Mouse (Mus musculus) MEL (cell line): Measurements from ENCODE around the gene Arhgef7. TPM values are rescaled to one million over a fixed set of nuclear protein-coding genes. Genes with fewer than 3 reads are reported as not detected.

Source experiments
- DNase-seq: peaks from one replicate; pipeline ENCODE4 v3.0.0; 2011; ENCODE audit warnings: low read depth, low spot score
- H3K27ac ChIP-seq: 2 replicates; pipeline ENCODE4 v1.5.1; 2012; ENCODE audit warnings: low read depth, mild to moderate bottlenecking, control low read depth, low read length, moderate library complexity; ENCODE audit not compliant: control insufficient read depth
- H3K27me3 ChIP-seq, 2 experiments: fragments of 150-350 bp in 1 of 2; sonication (generic) in 1 of 2; 2 replicates each; pipeline ENCODE4 v1.6.1; 2012; ENCODE audit warnings: low read length in 2 of 2, mild to moderate bottlenecking in 2 of 2, improper control_type of control experiment in 1 of 2, moderate library complexity in 1 of 2; ENCODE audit not compliant: insufficient read depth in 2 of 2, control insufficient read depth in 1 of 2
- H3K36me3 ChIP-seq, 2 experiments: 2 replicates each; pipeline ENCODE4 v1.6.1; 2012 to 2014; ENCODE audit warnings: low read length in 2 of 2, improper control_type of control experiment in 1 of 2, inconsistent platforms in 1 of 2, mild to moderate bottlenecking in 1 of 2; ENCODE audit not compliant: insufficient read depth in 2 of 2, control insufficient read depth in 1 of 2
- H3K4me1 ChIP-seq, 2 experiments: fragments of 150-350 bp in 1 of 2; sonication (generic) in 1 of 2; 2 replicates each; pipeline ENCODE4 v1.6.1; 2012; ENCODE audit warnings: low read length in 2 of 2, improper control_type of control experiment in 1 of 2, mild to moderate bottlenecking in 1 of 2; ENCODE audit not compliant: insufficient read depth in 2 of 2, control insufficient read depth in 1 of 2
- H3K4me3 ChIP-seq, 2 experiments: fragments of 150-350 bp in 1 of 2; sonication (generic) in 1 of 2; 2 replicates each; pipeline ENCODE4 v1.5.1; 2012; ENCODE audit warnings: low read depth in 2 of 2, low read length in 2 of 2, mild to moderate bottlenecking in 2 of 2, moderate library complexity in 2 of 2, control low read depth in 1 of 2, improper control_type of control experiment in 1 of 2; ENCODE audit not compliant: control insufficient read depth in 1 of 2, insufficient read depth in 1 of 2
- H3K79me2 ChIP-seq: 2 replicates; pipeline ENCODE4 v1.6.1; 2012; ENCODE audit warnings: mild to moderate bottlenecking, low read length, moderate library complexity; ENCODE audit not compliant: control insufficient read depth, poor library complexity, insufficient read depth
- H3K9ac ChIP-seq: 2 replicates; pipeline ENCODE4 v1.6.1; 2012; ENCODE audit warnings: low read depth, mild to moderate bottlenecking, control low read depth, low read length, moderate library complexity; ENCODE audit not compliant: control insufficient read depth, poor library complexity, severe bottlenecking
- H3K9me3 ChIP-seq: fragments of 150-350 bp; sonication (generic); replicated peaks from 2 replicates; pipeline ENCODE4 v1.6.1; 2012; ENCODE audit warnings: mild to moderate bottlenecking, low read length, improper control_type of control experiment, moderate library complexity; ENCODE audit not compliant: insufficient read depth
- BHLHE40 ChIP-seq: IDR thresholded peaks from 2 replicates; pipeline ENCODE4 v1.6.1; 2012; ENCODE audit warnings: low read depth, mild to moderate bottlenecking, inconsistent platforms, low read length, improper control_type of control experiment, borderline replicate concordance
- CHD1 ChIP-seq: IDR thresholded peaks from 2 replicates; pipeline ENCODE4 v1.6.1; 2012; ENCODE audit warnings: low read depth, mild to moderate bottlenecking, inconsistent platforms, low read length, improper control_type of control experiment
- CHD2 ChIP-seq: IDR thresholded peaks from 2 replicates; pipeline ENCODE4 v1.6.1; 2011; ENCODE audit warnings: low read length, improper control_type of control experiment
- CTCF ChIP-seq, 3 experiments: IDR thresholded peaks in 2 of 3; conservative IDR thresholded peaks in 1 of 3; 2 replicates each; pipeline ENCODE4 v1.5.1; 2011 to 2012; ENCODE audit warnings: low read length in 3 of 3, low read depth in 2 of 3, mild to moderate bottlenecking in 2 of 3, improper control_type of control experiment in 1 of 3, inconsistent platforms in 1 of 3, mixed read lengths in 1 of 3, moderate library complexity in 1 of 3; ENCODE audit not compliant: control insufficient read depth in 1 of 3, insufficient read depth in 1 of 3, poor library complexity in 1 of 3, severe bottlenecking in 1 of 3
- E2F4 ChIP-seq: IDR thresholded peaks from 2 replicates; pipeline ENCODE4 v1.6.1; 2011; ENCODE audit warnings: low read depth, low read length, improper control_type of control experiment, borderline replicate concordance
- ELF1 ChIP-seq: IDR thresholded peaks from 2 replicates; pipeline ENCODE4 v1.6.1; 2014; ENCODE audit warnings: low read depth, mild to moderate bottlenecking, inconsistent platforms, low read length, improper control_type of control experiment, moderate library complexity
- GABPA ChIP-seq: IDR thresholded peaks from 2 replicates; pipeline ENCODE4 v1.6.1; 2012; ENCODE audit warnings: low read depth, mild to moderate bottlenecking, inconsistent platforms, low read length, improper control_type of control experiment, moderate library complexity
- HCFC1 ChIP-seq: IDR thresholded peaks from 2 replicates; pipeline ENCODE4 v1.6.1; 2012; ENCODE audit warnings: low read depth, mild to moderate bottlenecking, inconsistent platforms, low read length, improper control_type of control experiment, moderate library complexity
- MEF2A ChIP-seq: IDR thresholded peaks from 2 replicates; pipeline ENCODE4 v1.6.1; 2014; ENCODE audit warnings: low read depth, mild to moderate bottlenecking, inconsistent platforms, low read length, improper control_type of control experiment; ENCODE audit not compliant: poor library complexity, insufficient replicate concordance, severe bottlenecking; ENCODE audit errors: extremely low read depth
- MXI1 ChIP-seq: IDR thresholded peaks from 2 replicates; pipeline ENCODE4 v1.6.1; 2011; ENCODE audit warnings: mild to moderate bottlenecking, low read depth, low read length, improper control_type of control experiment
- MYB ChIP-seq: IDR thresholded peaks from 2 replicates; pipeline ENCODE4 v1.6.1; 2011; ENCODE audit warnings: mild to moderate bottlenecking, low read depth, low read length, improper control_type of control experiment
- MYC ChIP-seq: IDR thresholded peaks from 2 replicates; pipeline ENCODE4 v1.6.1; 2011; ENCODE audit warnings: low read depth, mild to moderate bottlenecking, low read length, improper control_type of control experiment, moderate library complexity
- NELFE ChIP-seq: IDR thresholded peaks from 2 replicates; pipeline ENCODE4 v1.6.1; 2011; ENCODE audit warnings: low read depth, low read length, improper control_type of control experiment
- POLR2AphosphoS5 ChIP-seq: IDR thresholded peaks from 2 replicates; pipeline ENCODE4 v1.6.1; 2012; ENCODE audit warnings: low read depth, borderline replicate concordance, mild to moderate bottlenecking, inconsistent platforms, low read length, moderate library complexity, mixed read lengths
- RAD21 ChIP-seq: IDR thresholded peaks from 2 replicates; pipeline ENCODE4 v1.6.1; 2011; ENCODE audit warnings: mild to moderate bottlenecking, low read depth, low read length, improper control_type of control experiment
- RCOR1 ChIP-seq: IDR thresholded peaks from 2 replicates; pipeline ENCODE4 v1.6.1; 2012; ENCODE audit warnings: low read depth, mild to moderate bottlenecking, inconsistent platforms, low read length, improper control_type of control experiment
- TAL1 ChIP-seq: IDR thresholded peaks from 2 replicates; pipeline ENCODE4 v1.6.1; 2012; ENCODE audit warnings: mild to moderate bottlenecking, inconsistent platforms, low read length, moderate library complexity, mixed read lengths
- TCF12 ChIP-seq: IDR thresholded peaks from 2 replicates; pipeline ENCODE4 v1.6.1; 2014; ENCODE audit warnings: low read depth, mild to moderate bottlenecking, inconsistent platforms, low read length, improper control_type of control experiment, moderate library complexity
- UBTF ChIP-seq: IDR thresholded peaks from 2 replicates; pipeline ENCODE4 v1.6.1; 2012; ENCODE audit warnings: low read depth, mild to moderate bottlenecking, inconsistent platforms, low read length, improper control_type of control experiment, moderate library complexity, borderline replicate concordance; ENCODE audit not compliant: insufficient read depth
- USF1 ChIP-seq: IDR thresholded peaks from 2 replicates; pipeline ENCODE4 v1.6.1; 2014; ENCODE audit warnings: low read depth, mild to moderate bottlenecking, inconsistent platforms, low read length, improper control_type of control experiment, moderate library complexity
- USF2 ChIP-seq, 2 experiments: IDR thresholded peaks; 2 replicates each; pipeline ENCODE4 v1.6.1; 2011 to 2012; ENCODE audit warnings: improper control_type of control experiment in 2 of 2, low read length in 2 of 2, borderline replicate concordance in 1 of 2, inconsistent platforms in 1 of 2, low read depth in 1 of 2, mild to moderate bottlenecking in 1 of 2; ENCODE audit not compliant: insufficient read depth in 1 of 2
- ZC3H11A ChIP-seq: IDR thresholded peaks from 2 replicates; pipeline ENCODE4 v1.6.1; 2012; ENCODE audit warnings: low read depth, mild to moderate bottlenecking, inconsistent platforms, low read length, improper control_type of control experiment
- ZMIZ1 ChIP-seq: IDR thresholded peaks from 2 replicates; pipeline ENCODE4 v1.6.1; 2012; ENCODE audit warnings: low read depth, mild to moderate bottlenecking, inconsistent platforms, low read length, improper control_type of control experiment, moderate library complexity
- polyA plus RNA-seq, 2 experiments: library from polyadenylated mRNA; stranded (reverse) in 1 of 2; unstranded in 1 of 2; fragments of >175 nt in 1 of 2; fragments of >200 nt in 1 of 2; gene quantifications; 2 replicates each; pipeline versions ENCODE4 v1.2.1 to v1.2.4; 2012; ENCODE audit warnings: low replicate concordance in 2 of 2, low read depth in 1 of 2; ENCODE audit not compliant: insufficient read length in 2 of 2, insufficient read depth in 1 of 2, missing spikeins in 1 of 2
- total RNA-seq: library from RNA; depleted of rRNA; stranded (reverse); fragments of 300-350 nt; gene quantifications from 2 replicates; pipeline ENCODE4 v1.2.3, GENCODE M21; 2012; rRNA removed

Arhgef7 gene
- total RNA-seq = 18.7 and 21.0 TPM in 2 replicates
- 10 to 100 TPM in 1 of 2 experiments, not detected in 1; 36.8 TPM for polyA plus RNA-seq

GRCm38 (mm10) chr8:11727651-11728481, at the start of gene Arhgef7:
Arhgef7 (plus strand) TSS chr8:11727721.
- no peaks in the 10 kb centered on the region for H3K9me3 ChIP-seq
- no peaks in the 10 kb centered on the region for H3K79me2 ChIP-seq
- no peak within 1 kb of the TSS for H3K9ac ChIP-seq
- DNase-seq = no peak
- H3K4me1 ChIP-seq = no peaks in the 10 kb centered on the region
- no peak for TF ChIP-seq CHD2
- TF ChIP-seq BHLHE40 = no peak
- no peak for TF ChIP-seq HCFC1
- no peak for TF ChIP-seq TAL1
- no peak for TF ChIP-seq USF2 (IDR thresholded peaks at IDR 0.05; ENCODE audit: borderline replicate concordance in 1 of 2, insufficient read depth in 1 of 2, low read depth in 1 of 2, low read length in 2 of 2)
- no peak for TF ChIP-seq GABPA
- TF ChIP-seq USF1 = no peak
- TF ChIP-seq MEF2A = no peak
- no peak for TF ChIP-seq MYC
- no peak for TF ChIP-seq TCF12
- no peak for TF ChIP-seq POLR2AphosphoS5
- no peak for TF ChIP-seq E2F4
- TF ChIP-seq MYB = no peak
- TF ChIP-seq ZC3H11A = no peak
- TF ChIP-seq MXI1 = no peak
- no peak for TF ChIP-seq NELFE
- no peak within 1 kb of the TSS for H3K4me3 ChIP-seq
- H3K36me3 ChIP-seq = no peaks in the 10 kb centered on the region
- H3K27ac ChIP-seq = no peak within 1 kb of the TSS
- H3K27me3 ChIP-seq = no peaks in the 10 kb centered on the region

- H3K4me3 ChIP-seq = no peak overlapping the region
- no peaks in the 10 kb centered on the region for H3K9me3 ChIP-seq
- no peak overlapping the region for H3K27ac ChIP-seq
- H3K9ac ChIP-seq = no peak overlapping the region
- DNase-seq = no peak
- TF ChIP-seq ZMIZ1 (no peak), UBTF (no peak), ELF1 (no peak), MXI1 (no peak), CTCF (IDR thresholded peaks at IDR 0.05 in 2 of 3, conservative IDR thresholded peaks at IDR 0.05 in 1 of 3; ENCODE audit: control insufficient read depth in 1 of 3, insufficient read depth in 1 of 3, low read depth in 2 of 3, low read length in 3 of 3, poor library complexity in 1 of 3, severe bottlenecking in 1 of 3) (no peak), CHD1 (no peak), GABPA (no peak), RAD21 (no peak), RCOR1 (no peak)
- no peaks in the 10 kb centered on the region for H3K36me3 ChIP-seq
- no peaks in the 10 kb centered on the region for H3K4me1 ChIP-seq
- H3K79me2 ChIP-seq = no peaks in the 10 kb centered on the region
- H3K27me3 ChIP-seq = peaks cover 0 to 2% of the 10 kb centered on the region in 2 experiments; a peak in 2 of 4 replicates
Observed at GRCm38 (mm10) chr8:11684558-11684957, 43.0 kb upstream of the Arhgef7 start.
